Mouse (Mus musculus) myocyte (in vitro differentiated cells): ENCODE measurements around the gene Micall1.

Source experiments
- E2F4 ChIP-seq: IDR thresholded peaks from one replicate; pipeline ENCODE4 v1.6.1; 2011; ENCODE audit warnings: mild to moderate bottlenecking, control low read depth, moderate library complexity; ENCODE audit not compliant: insufficient read depth
- POLR2A ChIP-seq: IDR thresholded peaks from one replicate; pipeline ENCODE4 v1.6.1; 2011; ENCODE audit warnings: low read depth, mild to moderate bottlenecking, control low read depth, moderate library complexity; ENCODE audit not compliant: insufficient read length
- REST ChIP-seq: IDR thresholded peaks from one replicate; pipeline ENCODE4 v1.6.1; 2011; ENCODE audit warnings: mild to moderate bottlenecking, control low read depth, moderate library complexity; ENCODE audit not compliant: insufficient read depth, insufficient read length
- TCF3 ChIP-seq: IDR thresholded peaks from one replicate; pipeline ENCODE4 v1.6.1; 2011; ENCODE audit warnings: low read depth, control low read depth; ENCODE audit not compliant: insufficient read length

- no peak for TF ChIP-seq POLR2A
- TF ChIP-seq TCF3: no peak
- no peak for TF ChIP-seq E2F4
- TF ChIP-seq REST: no peak
Observed at GRCm38 (mm10) chr15:79097135-79097534, 11.6 kb upstream of the Micall1 start.
